Mouse (Mus musculus) embryonic facial prominence, embryonic 10.5 days (tissue): ENCODE results near the gene Exoc4. TPM values are rescaled to one million over a fixed set of nuclear protein-coding genes. Genes with fewer than 3 reads are reported as not detected.

Experiments
- DNase-seq: peaks from one replicate; pipeline ENCODE4 v3.0.0-alpha.2; 2017; ENCODE audit warnings: low spot score
- H3K27ac ChIP-seq: fragments of 300-500 bp; sonication (generic); replicated peaks from 2 replicates; pipeline ENCODE4 v1.5.1; 2016; ENCODE audit warnings: mild to moderate bottlenecking
- H3K27me3 ChIP-seq: fragments of 300-500 bp; sonication (generic); replicated peaks from 2 replicates; pipeline ENCODE4 v1.6.1; 2016; ENCODE audit warnings: low read depth, mild to moderate bottlenecking; ENCODE audit not compliant: poor library complexity, severe bottlenecking
- H3K36me3 ChIP-seq: fragments of 300-500 bp; sonication (generic); replicated peaks from 2 replicates; pipeline ENCODE4 v1.6.1; 2016; ENCODE audit warnings: mild to moderate bottlenecking, moderate library complexity
- H3K4me1 ChIP-seq: fragments of 300-500 bp; sonication (generic); 2 replicates; pipeline ENCODE4 v1.6.1; 2016
- H3K4me3 ChIP-seq: fragments of 300-500 bp; sonication (generic); 2 replicates; pipeline ENCODE4 v1.5.1; 2016; ENCODE audit warnings: mild to moderate bottlenecking, moderate library complexity
- H3K9me3 ChIP-seq: fragments of 300-500 bp; sonication (generic); 2 replicates; pipeline ENCODE4 v1.6.1; 2016; ENCODE audit warnings: mild to moderate bottlenecking
- WGBS: fragments of 180-500 bp; shearing (Covaris S2); methylation state at CpG from one replicate; pipeline ENCODE4 v1.1.7; 2016; 5-methylcytosine and 5-hydroxymethylcytosine counted together
- polyA plus RNA-seq: library from polyadenylated mRNA; unstranded; fragments of >200 nt; fragmentation: Nextera tagmentation; extraction: Ambion mirVana; gene quantifications from 2 replicates; pipeline ENCODE4 v1.2.1, GENCODE M21; 2016

The Exoc4 gene
- polyA plus RNA-seq, 1 experiment from 2014 or later = 32.1 TPM

GRCm38 (mm10) chr6:33823777-33824302, 575.0 kb downstream of the Exoc4 start:
- 79% methylated on average over 6 of the region's 6 CpGs for WGBS
- no peak for DNase-seq

GRCm38 (mm10) chr6:33828499-33828898, 579.6 kb downstream of the Exoc4 start:
- Histone ChIP-seq H3K27ac (no peak overlapping the region), H3K4me3 (no peak overlapping the region), H3K27me3 (no peaks in the 10 kb centered on the region), H3K9me3 (no peaks in the 10 kb centered on the region), H3K36me3 (no peaks in the 10 kb centered on the region), H3K4me1 (peaks cover 6% of the 10 kb centered on the region)
- DNase-seq = no peak
- WGBS = 79% methylated on average over 6 of the region's 6 CpGs

More at GRCm38 (mm10) chr6:33823777-33824302, 575.0 kb downstream of the Exoc4 start:
- no peaks in the 10 kb centered on the region for H3K4me1 ChIP-seq
- no peaks in the 10 kb centered on the region for H3K27me3 ChIP-seq
- H3K4me3 ChIP-seq = no peak overlapping the region
- no peaks in the 10 kb centered on the region for H3K9me3 ChIP-seq
- H3K36me3 ChIP-seq = no peaks in the 10 kb centered on the region
- H3K27ac ChIP-seq = no peak overlapping the region

- no peak overlapping the region for H3K4me3 ChIP-seq
- no peaks in the 10 kb centered on the region for H3K9me3 ChIP-seq
- H3K27me3 ChIP-seq = no peaks in the 10 kb centered on the region
- H3K27ac ChIP-seq = no peak overlapping the region
- no peak for DNase-seq
- no peaks in the 10 kb centered on the region for H3K36me3 ChIP-seq
- WGBS = 91% methylated on average over 4 of the region's 4 CpGs
- peaks cover 6% of the 10 kb centered on the region for H3K4me1 ChIP-seq
These were observed 580.4 kb downstream of the Exoc4 start for GRCm38 (mm10) chr6:33829261-33829660.

- no peaks in the 10 kb centered on the region for H3K9me3 ChIP-seq
- no peak overlapping the region for H3K4me3 ChIP-seq
- H3K27me3 ChIP-seq = no peaks in the 10 kb centered on the region
- no peak for DNase-seq
- H3K4me1 ChIP-seq = peaks cover 6% of the 10 kb centered on the region
- H3K36me3 ChIP-seq = no peaks in the 10 kb centered on the region
- no peak overlapping the region for H3K27ac ChIP-seq
- 91% methylated on average over 3 of the region's 3 CpGs for WGBS
These were observed 582.4 kb downstream of the Exoc4 start for GRCm38 (mm10) chr6:33831276-33831675.

GRCm38 (mm10) chr6:33832978-33833377, 584.1 kb downstream of the Exoc4 start:
- peaks cover 6% of the 10 kb centered on the region for H3K4me1 ChIP-seq
- H3K36me3 ChIP-seq = no peaks in the 10 kb centered on the region
- H3K4me3 ChIP-seq = no peak overlapping the region
- DNase-seq = no peak
- no peaks in the 10 kb centered on the region for H3K27me3 ChIP-seq
- H3K27ac ChIP-seq = no peak overlapping the region
- no peaks in the 10 kb centered on the region for H3K9me3 ChIP-seq
- 54% methylated on average over 4 of the region's 4 CpGs for WGBS

GRCm38 (mm10) chr6:33836048-33836780, 587.3 kb downstream of the Exoc4 start:
- H3K27ac ChIP-seq = no peak overlapping the region
- 88% methylated on average over 3 of the region's 3 CpGs for WGBS
- no peak for DNase-seq
- H3K9me3 ChIP-seq = no peaks in the 10 kb centered on the region
- peaks cover 6% of the 10 kb centered on the region for H3K4me1 ChIP-seq
- no peak overlapping the region for H3K4me3 ChIP-seq
- H3K27me3 ChIP-seq = no peaks in the 10 kb centered on the region
- no peaks in the 10 kb centered on the region for H3K36me3 ChIP-seq

GRCm38 (mm10) chr6:33842901-33843300, 594.0 kb downstream of the Exoc4 start:
- no peak overlapping the region for H3K4me3 ChIP-seq
- H3K36me3 ChIP-seq = no peaks in the 10 kb centered on the region
- H3K27me3 ChIP-seq = no peaks in the 10 kb centered on the region
- H3K4me1 ChIP-seq = peaks cover 4% of the 10 kb centered on the region
- no peaks in the 10 kb centered on the region for H3K9me3 ChIP-seq
- H3K27ac ChIP-seq = no peak overlapping the region
- 67% methylated on average over 1 of the region's 1 CpGs for WGBS
- no peak for DNase-seq

GRCm38 (mm10) chr6:33859049-33859448, 610.2 kb downstream of the Exoc4 start:
- DNase-seq = no peak
- Histone ChIP-seq H3K27me3 (no peaks in the 10 kb centered on the region), H3K36me3 (no peaks in the 10 kb centered on the region), H3K4me3 (no peak overlapping the region), H3K4me1 (0 out of 2 replicates have a peak, but pooled peaks cover under 1% of the 10 kb centered on the region), H3K27ac (no peak overlapping the region), H3K9me3 (no peaks in the 10 kb centered on the region)
- 76% methylated on average over 3 of the region's 3 CpGs for WGBS

- Histone ChIP-seq H3K9me3 (no peaks in the 10 kb centered on the region), H3K4me3 (no peak overlapping the region), H3K27ac (no peak overlapping the region), H3K4me1 (0 out of 2 replicates have a peak, but pooled peaks cover 3% of the 10 kb centered on the region), H3K27me3 (no peaks in the 10 kb centered on the region), H3K36me3 (no peaks in the 10 kb centered on the region)
- 75% methylated on average over 3 of the region's 3 CpGs for WGBS
- DNase-seq = no peak
These were observed 616.9 kb downstream of the Exoc4 start for GRCm38 (mm10) chr6:33865752-33866151.

- Histone ChIP-seq H3K4me1 (peaks cover 12% of the 10 kb centered on the region), H3K27me3 (no peaks in the 10 kb centered on the region), H3K9me3 (no peaks in the 10 kb centered on the region), H3K4me3 (no peak overlapping the region), H3K36me3 (no peaks in the 10 kb centered on the region), H3K27ac (no peak overlapping the region)
- no peak for DNase-seq
- WGBS = 81% methylated on average over 3 of the region's 3 CpGs
These were observed 618.2 kb downstream of the Exoc4 start for GRCm38 (mm10) chr6:33866901-33867580.

- Histone ChIP-seq H3K4me1 (peaks cover 22% of the 10 kb centered on the region), H3K27ac (no peak overlapping the region), H3K36me3 (no peaks in the 10 kb centered on the region), H3K4me3 (no peak overlapping the region), H3K9me3 (no peaks in the 10 kb centered on the region), H3K27me3 (no peaks in the 10 kb centered on the region)
- no peak for DNase-seq
- 89% methylated on average over 3 of the region's 3 CpGs for whole genome bisulfite sequencing
These were observed 620.4 kb downstream of the Exoc4 start for GRCm38 (mm10) chr6:33869251-33869650.

- H3K4me1 ChIP-seq = peaks cover 24% of the 10 kb centered on the region
- WGBS = 63% methylated on average over 9 of the region's 9 CpGs
- H3K36me3 ChIP-seq = no peaks in the 10 kb centered on the region
- no peaks in the 10 kb centered on the region for H3K27me3 ChIP-seq
- no peak overlapping the region for H3K4me3 ChIP-seq
- H3K27ac ChIP-seq = no peak overlapping the region
- no peak for DNase-seq
- H3K9me3 ChIP-seq = no peaks in the 10 kb centered on the region
These were observed 621.7 kb downstream of the Exoc4 start for GRCm38 (mm10) chr6:33870468-33871142.
